Mouse (Mus musculus): ENCODE results near the gene Cdh20.

- no peak for TF ChIP-seq CTCF (IDR thresholded peaks at IDR 0.05; ENCODE audit: low read depth)
- no peak for TF ChIP-seq EP300 (IDR thresholded peaks at IDR 0.05; ENCODE audit: low read depth)
Observed at GRCm38 (mm10) chr1:104848256-104848919, 80.1 kb downstream of the Cdh20 start.
